Mouse (Mus musculus): ENCODE measurements around the gene Cisd3.
"Not testable (repeated sequence)": the region's sequence is repeated elsewhere in the genome, so short reads cannot be mapped to it uniquely, and the experiment has no call there.

Gene Cisd3

GRCm38 (mm10) chr11:97685613-97686321 is at the start of gene Cisd3:
Gene Cisd3 (plus strand): TSS chr11:97685826.
- peak; percentile 90 to 95 for DNase-seq

DNA sequence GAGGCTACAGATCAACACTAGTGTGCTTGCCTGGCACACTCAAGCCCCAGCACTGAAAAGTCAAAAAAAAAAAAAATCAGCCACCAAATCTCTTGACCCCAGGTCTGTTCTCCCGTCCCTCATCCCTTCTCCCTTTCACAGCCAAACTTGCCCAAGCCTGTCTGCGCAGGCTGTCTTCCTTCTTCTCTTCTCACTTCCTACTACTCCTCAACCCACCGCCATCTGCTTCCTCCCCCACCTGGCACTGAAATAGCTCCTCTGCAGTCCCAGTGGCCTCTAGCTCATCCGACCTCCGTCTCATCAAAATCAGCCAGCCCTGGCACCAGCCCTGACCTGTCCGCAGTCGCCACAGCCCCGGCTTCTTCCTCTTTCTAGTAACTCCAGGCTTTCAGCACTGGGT is 44.0 kb upstream of the Cisd3 start:
- peak in 1 of 2 experiments; percentile 47 for DNase-seq

DNA sequence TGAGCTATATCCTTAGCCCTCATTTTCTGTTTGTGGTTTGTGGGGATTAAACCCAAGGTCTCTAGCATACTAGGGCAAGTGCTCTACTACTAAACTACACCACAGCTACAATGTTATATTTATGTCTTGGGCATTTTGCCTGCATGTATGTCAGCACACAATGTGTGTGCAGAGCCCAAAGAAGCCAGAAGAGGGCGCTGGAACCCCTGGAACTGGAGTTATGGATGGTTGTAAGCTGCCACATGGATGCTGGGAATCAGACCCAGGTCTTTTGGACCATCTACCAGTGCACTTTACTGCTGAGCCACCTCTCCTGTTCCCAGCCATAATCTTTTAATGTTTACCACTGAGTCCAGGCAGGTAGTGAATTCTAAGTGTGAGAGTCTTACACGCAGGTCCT is 42.9 kb upstream of the Cisd3 start:
- no peak for DNase-seq

DNA sequence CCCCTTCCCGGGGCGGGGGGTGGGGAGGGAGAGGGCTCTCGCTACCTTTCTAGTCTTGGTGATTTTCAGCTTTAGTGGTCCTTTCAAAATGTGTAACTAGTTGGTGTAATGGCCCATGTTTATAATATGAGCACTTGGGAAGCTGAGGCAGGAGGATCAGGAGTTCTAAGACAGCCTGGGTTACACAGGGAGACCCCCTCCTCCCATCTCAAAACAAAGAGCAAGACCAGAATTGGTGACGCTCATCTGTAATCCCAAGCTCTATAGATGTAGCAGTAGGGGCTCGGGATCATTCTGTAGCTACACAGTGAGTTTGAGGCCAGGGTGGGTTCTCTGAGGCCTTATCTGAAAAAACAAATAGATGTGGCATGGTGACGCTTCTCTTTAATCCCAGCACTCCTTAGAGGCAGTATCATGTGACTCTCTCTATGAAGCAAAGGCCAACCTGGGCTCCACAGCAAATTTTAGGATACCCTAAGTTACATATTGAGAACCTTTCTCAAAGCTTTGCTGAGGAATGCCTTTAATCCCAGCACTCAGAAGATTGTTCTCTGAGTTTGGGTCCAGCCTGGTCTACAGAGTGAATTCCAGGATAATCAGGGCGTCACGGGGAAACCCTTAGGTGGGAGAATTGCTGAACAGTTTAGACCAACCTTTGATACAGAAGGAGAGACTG is 42.1 kb upstream of the Cisd3 start:
- no peak for DNase-seq

GRCm38 (mm10) chr11:97644834-97645233 is 40.8 kb upstream of the Cisd3 start:
- peak; percentile 74 to 77 for DNase-seq

DNA sequence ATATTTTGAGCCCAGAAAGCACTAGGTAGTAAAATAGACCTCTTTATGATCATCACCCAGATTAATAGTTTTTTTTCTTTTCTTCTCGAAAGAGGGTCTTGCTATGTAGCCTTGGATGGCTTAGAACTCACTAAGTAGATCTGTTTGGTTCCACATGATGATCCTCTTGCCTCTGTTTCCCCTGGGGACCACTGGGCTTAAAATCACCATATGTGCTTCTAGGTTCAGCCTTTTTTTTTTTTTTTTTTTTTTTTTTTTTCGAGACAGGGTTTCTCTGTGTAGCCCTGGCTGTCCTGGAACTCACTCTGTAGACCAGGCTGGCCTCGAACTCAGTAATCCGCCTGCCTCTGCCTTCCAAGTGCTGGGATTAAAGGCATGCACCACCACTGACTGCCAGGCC is 37.1 kb upstream of the Cisd3 start:
- DNase-seq, result not testable (repeated sequence)

DNA sequence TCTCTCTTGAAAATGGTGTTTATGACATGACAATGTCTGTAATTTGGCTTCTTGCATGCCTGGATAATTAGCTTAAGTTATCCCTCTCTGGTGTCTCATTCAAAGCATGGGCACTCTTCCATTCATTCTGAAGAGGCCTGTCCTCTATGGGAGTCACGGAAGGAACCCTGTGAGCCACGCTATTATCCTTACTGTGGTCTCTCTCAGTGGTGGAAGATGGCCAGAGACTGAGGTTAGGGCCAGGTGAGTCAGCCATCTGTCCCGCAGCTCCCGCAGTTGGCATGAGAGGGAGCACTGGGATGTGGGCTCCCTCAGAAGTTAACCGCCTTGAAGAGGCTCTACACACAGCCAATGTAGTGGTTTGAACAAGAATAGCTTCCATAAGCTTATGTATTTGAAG is 35.3 kb upstream of the Cisd3 start:
- DNase-seq, result peak; percentile 64 to 65

GRCm38 (mm10) chr11:97653376-97653775 is 32.2 kb upstream of the Cisd3 start:
- DNase-seq, result not testable (repeated sequence)

DNA sequence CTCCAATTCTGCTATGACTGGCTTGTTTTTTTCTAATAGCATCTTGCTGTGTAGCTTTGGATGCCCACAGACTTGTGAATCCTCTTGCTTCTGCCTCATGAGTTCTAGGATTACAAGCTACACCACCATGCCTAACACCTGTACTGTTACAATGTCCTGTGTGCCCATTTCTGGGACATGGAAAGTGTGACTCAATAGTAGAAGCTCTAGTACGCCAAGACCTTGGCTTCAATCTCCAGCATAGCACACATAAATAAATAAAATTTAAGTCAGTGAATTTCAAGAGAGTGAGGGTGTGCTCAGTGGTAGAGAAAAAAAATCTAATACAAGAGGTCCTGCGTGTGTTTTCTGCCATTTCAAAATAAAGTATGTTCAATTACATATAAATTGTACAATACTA is 31.4 kb upstream of the Cisd3 start:
- DNase-seq, result no peak

GRCm38 (mm10) chr11:97656269-97656971 is 29.2 kb upstream of the Cisd3 start:
- DNase-seq, result no peak

DNA sequence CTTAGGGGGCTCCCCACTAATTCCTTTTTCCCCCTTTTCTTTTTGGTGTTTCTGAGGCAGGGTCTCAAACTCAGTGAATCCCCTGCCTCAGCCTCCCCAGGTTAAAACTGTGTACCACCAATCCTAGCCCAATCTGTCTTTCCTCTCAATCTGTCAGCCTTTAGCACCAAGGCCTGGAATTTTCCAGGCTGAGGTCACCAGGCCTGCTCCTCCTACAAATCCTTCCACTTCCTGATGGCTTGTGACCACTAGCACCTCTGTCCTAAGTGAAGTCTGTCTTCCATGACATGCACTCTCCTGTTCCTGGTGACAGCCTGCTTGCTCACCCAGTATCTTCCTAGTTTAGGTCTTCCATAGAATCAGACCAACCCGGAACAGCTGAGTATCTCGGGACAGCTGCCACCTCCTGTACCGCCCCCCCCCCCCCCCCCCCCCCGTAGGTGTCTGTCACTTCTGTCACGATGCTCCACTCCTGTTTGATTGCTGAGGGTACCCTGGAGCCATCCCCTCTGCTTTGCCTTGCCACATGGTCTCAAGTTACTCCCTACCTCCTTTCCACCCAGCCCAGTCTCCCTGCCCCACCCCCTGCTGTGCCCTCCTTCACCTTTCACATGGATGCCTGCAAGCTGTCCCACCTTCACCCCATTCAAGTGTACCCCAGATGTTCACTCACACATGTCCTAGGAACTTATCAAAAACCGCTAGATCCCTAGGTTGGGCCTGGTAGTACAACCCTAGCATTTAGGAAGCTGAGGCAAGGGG is 28.3 kb upstream of the Cisd3 start:
- no peak for DNase-seq

DNA sequence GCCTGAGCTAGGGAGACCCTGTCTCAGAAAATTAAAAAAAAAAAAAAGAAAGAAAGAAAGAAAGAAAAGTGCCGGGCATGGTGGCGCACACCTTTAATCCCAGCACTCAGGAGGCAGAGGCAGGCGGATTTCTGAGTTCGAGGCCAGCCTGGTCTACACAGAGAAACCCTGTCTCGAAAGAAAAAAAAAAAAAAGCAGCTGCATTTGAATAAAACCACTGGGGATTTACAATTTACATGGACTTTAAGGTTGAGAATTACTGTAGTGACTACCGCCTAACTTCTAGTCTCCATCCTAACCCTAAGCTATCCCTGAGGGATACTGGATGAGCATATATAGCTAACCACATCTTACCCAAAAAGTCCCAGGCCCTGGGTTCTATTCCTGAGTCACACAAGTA is 27.7 kb upstream of the Cisd3 start:
- not testable (repeated sequence) for DNase-seq

GRCm38 (mm10) chr11:97658751-97659266 is 26.8 kb upstream of the Cisd3 start:
- DNase-seq, result no peak

DNA sequence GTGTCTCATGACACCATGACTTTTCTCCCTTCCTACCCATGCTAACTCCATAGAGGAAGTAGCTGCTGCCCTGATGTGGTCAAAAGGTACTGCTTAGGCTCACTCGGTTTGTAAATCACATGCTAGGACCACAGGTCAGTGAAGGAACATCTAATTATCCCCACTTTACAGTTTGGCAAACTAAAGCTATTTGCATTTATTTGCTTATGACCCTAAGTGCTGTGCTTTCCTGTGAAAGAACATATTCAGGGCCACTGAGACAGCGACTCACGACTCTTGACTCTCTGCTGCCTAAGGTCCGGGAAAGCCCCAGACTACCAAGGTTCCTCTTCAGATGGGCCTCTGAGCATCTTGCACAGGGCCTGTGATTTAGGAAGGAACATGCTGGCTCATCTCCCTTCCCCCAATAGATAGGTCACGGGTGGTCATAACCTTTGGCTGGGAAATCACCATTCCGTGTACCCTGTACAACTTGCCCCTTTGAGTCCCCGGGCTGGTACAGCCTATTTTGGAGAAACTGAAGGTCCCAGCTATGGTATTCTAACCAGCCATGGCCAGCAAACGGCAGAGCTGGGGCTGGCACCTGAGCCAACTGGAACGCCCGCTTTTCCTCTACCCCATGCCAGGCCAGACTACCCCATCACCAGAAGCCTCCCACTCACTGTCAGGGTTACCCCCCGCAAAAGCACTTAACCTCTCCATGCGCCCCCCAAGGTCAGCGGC is 26.2 kb upstream of the Cisd3 start:
- peak in 1 of 2 experiments; percentile 46 for DNase-seq

DNA sequence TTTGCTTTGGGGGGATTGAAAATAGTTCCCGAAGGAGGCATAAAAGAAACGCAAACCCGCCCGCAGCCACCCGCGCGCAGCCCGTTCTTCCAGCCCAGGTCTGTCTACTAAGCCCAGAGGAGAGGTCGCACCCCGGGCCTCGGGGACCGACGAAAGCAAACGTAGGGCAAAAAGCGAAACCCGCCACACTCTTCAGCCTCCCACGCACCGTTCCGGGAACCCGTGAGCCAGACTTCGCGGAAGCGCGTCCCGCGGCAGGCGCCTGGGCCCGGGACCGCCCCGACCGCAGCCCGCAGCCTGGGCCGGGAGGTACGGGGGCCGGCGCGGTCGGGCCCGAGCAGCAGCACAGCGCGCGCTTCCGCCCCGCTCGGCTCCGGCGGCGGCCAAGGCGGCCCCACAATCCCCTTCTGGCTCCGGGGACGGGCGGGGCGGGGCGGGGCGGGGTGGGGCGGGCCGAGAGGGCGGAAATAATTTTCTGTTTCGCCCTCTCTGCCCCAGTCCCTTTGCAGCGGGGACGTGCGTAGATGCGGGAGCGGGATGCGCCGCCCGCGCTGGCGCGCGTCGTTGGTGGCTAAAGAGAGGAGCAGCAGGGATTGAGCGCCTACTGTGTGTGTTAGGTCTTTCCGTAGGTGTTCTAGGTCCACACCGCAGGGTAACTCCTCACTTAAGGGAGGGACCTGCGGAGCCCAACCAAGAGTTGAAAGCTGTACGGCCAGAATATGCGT is 25.5 kb upstream of the Cisd3 start:
- DNase-seq, result peak; percentile 78 to 83

GRCm38 (mm10) chr11:97660734-97661647 is 24.6 kb upstream of the Cisd3 start:
- no peak for DNase-seq

DNA sequence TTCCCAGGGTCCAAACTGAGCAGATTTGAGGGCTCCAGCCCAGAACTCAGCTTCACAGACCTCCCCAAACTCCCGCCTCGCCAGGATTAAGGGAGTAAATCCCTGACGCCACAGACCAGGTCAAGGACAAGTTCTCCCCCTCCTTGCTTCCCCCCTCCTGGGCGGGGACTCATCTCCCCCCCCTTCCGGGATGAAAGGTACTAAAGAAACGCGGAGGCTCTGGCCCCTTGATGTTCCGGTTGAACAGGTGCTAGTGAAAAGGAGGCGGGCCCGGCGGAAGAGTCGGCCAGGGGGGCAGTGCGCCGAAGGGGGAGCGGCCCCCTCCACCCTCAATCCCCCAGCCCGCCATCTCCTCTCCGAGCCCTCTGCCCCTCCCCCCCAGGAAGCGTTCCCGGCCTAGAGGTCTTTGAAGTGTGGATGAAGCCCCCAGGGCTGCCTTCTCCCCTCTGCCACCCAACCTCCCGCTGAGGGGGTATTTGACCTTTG is 23.9 kb upstream of the Cisd3 start:
- DNase-seq, result peak in 1 of 2 experiments; percentile 35

GRCm38 (mm10) chr11:97662207-97662892 is 23.3 kb upstream of the Cisd3 start:
- DNase-seq, result no peak

DNA sequence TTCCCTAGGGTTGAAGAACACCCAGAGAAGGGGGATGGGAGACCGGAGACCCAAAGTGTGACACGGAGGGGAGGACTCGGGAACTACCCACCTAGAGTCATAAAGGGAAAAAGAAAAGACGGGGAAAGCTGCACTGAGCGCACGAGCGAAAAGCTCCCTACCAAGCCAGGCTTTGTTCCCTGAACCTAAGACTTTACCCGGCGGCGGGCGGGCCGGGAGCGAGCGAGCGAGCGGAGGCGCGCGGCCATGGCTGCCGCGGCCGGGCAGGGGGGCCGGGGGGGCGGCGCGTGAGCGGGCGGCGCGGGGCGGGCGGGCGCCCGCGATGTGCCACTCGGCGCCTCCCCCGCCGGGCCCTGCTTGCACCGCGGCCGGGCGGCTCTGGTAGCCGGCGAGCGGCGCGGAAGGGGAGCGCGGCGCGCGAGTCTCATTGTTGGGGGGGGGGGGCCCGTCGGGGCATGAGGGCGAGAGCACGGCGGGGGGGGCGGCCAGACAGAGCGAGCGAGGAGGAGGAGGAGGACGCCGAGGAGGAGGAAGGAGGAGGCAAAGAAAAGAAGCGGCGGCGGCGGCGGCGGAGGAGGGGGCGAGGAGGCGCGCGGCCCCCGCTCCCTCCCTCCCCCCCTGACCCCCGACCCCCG is 22.6 kb upstream of the Cisd3 start, which contains the start of gene Mllt6:
TSS of gene Mllt6 (plus strand) at position 522 of the 635 bp plus-strand sequence.
- peak; percentile 79 to 85 for DNase-seq

Data from cerebellum, postnatal 36 days (tissue).